In the genomic region with DNA sequence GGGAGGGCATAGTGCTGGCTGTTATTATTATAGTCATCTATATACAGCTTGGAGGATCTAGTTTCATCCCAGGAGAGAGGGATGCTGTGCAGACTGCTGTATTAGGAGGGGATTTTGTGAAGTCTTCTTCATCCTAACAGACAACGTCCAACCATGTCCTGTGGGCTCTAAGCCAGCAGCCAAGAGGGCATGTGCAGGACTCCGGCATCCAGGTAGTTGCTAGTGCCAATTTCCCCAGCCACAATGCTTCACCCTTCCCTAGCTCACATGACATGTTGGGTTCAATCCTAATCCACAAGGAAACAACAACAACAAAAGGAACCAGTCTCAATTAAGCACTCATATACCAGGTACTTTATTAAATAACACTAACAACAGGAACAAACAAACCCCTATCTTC, we compare ENCODE assay signal across 12 mouse cellular contexts.
"Had no signal": no experiment of that assay in that cellular context is flagged by ENCODE, and none has a peak within 500 bp of the region (broad histone marks: within the 10 kb centered on the region; RNA-seq: fewer than 3 reads in every experiment).

No protein-coding gene starts in this region.

- H3K27ac ChIP-seq: limb, embryonic 13.5 days; midbrain, embryonic 10.5 days; neural tube, embryonic 15.5 days had no signal

- H3K4me3 ChIP-seq: limb, embryonic 13.5 days; midbrain, embryonic 10.5 days; myocyte; neural tube, embryonic 15.5 days had no signal

- DNase-seq: left cerebral cortex, postnatal 4 days; lung, embryonic 14.5 days; lung, postnatal 10 days; lung, postnatal 4 days; midbrain, embryonic 14.5 days; right cerebral cortex, adult 18-20 months; right cerebral cortex, postnatal 25 days; thymus, postnatal 36 days had no signal
